Mouse (Mus musculus) MEL (cell line): ENCODE measurements around the gene Fam78b. TPM values are rescaled to one million over a fixed set of nuclear protein-coding genes. Genes with fewer than 3 reads are reported as not detected.

Source experiments
- DNase-seq: peaks from one replicate; pipeline ENCODE4 v3.0.0; 2011; ENCODE audit warnings: low read depth, low spot score
- H3K27ac ChIP-seq: 2 replicates; pipeline ENCODE4 v1.5.1; 2012; ENCODE audit warnings: low read depth, mild to moderate bottlenecking, control low read depth, low read length, moderate library complexity; ENCODE audit not compliant: control insufficient read depth
- H3K27me3 ChIP-seq, 2 experiments: fragments of 150-350 bp in 1 of 2; sonication (generic) in 1 of 2; 2 replicates each; pipeline ENCODE4 v1.6.1; 2012; ENCODE audit warnings: low read length in 2 of 2, mild to moderate bottlenecking in 2 of 2, improper control_type of control experiment in 1 of 2, moderate library complexity in 1 of 2; ENCODE audit not compliant: insufficient read depth in 2 of 2, control insufficient read depth in 1 of 2
- H3K36me3 ChIP-seq, 2 experiments: 2 replicates each; pipeline ENCODE4 v1.6.1; 2012 to 2014; ENCODE audit warnings: low read length in 2 of 2, improper control_type of control experiment in 1 of 2, inconsistent platforms in 1 of 2, mild to moderate bottlenecking in 1 of 2; ENCODE audit not compliant: insufficient read depth in 2 of 2, control insufficient read depth in 1 of 2
- H3K4me1 ChIP-seq, 2 experiments: fragments of 150-350 bp in 1 of 2; sonication (generic) in 1 of 2; 2 replicates each; pipeline ENCODE4 v1.6.1; 2012; ENCODE audit warnings: low read length in 2 of 2, improper control_type of control experiment in 1 of 2, mild to moderate bottlenecking in 1 of 2; ENCODE audit not compliant: insufficient read depth in 2 of 2, control insufficient read depth in 1 of 2
- H3K4me3 ChIP-seq, 2 experiments: fragments of 150-350 bp in 1 of 2; sonication (generic) in 1 of 2; 2 replicates each; pipeline ENCODE4 v1.5.1; 2012; ENCODE audit warnings: low read depth in 2 of 2, low read length in 2 of 2, mild to moderate bottlenecking in 2 of 2, moderate library complexity in 2 of 2, control low read depth in 1 of 2, improper control_type of control experiment in 1 of 2; ENCODE audit not compliant: control insufficient read depth in 1 of 2, insufficient read depth in 1 of 2
- H3K79me2 ChIP-seq: 2 replicates; pipeline ENCODE4 v1.6.1; 2012; ENCODE audit warnings: mild to moderate bottlenecking, low read length, moderate library complexity; ENCODE audit not compliant: control insufficient read depth, poor library complexity, insufficient read depth
- H3K9ac ChIP-seq: 2 replicates; pipeline ENCODE4 v1.6.1; 2012; ENCODE audit warnings: low read depth, mild to moderate bottlenecking, control low read depth, low read length, moderate library complexity; ENCODE audit not compliant: control insufficient read depth, poor library complexity, severe bottlenecking
- H3K9me3 ChIP-seq: fragments of 150-350 bp; sonication (generic); replicated peaks from 2 replicates; pipeline ENCODE4 v1.6.1; 2012; ENCODE audit warnings: mild to moderate bottlenecking, low read length, improper control_type of control experiment, moderate library complexity; ENCODE audit not compliant: insufficient read depth
- CTCF ChIP-seq, 3 experiments: IDR thresholded peaks in 2 of 3; conservative IDR thresholded peaks in 1 of 3; 2 replicates each; pipeline ENCODE4 v1.5.1; 2011 to 2012; ENCODE audit warnings: low read length in 3 of 3, low read depth in 2 of 3, mild to moderate bottlenecking in 2 of 3, improper control_type of control experiment in 1 of 3, inconsistent platforms in 1 of 3, mixed read lengths in 1 of 3, moderate library complexity in 1 of 3; ENCODE audit not compliant: control insufficient read depth in 1 of 3, insufficient read depth in 1 of 3, poor library complexity in 1 of 3, severe bottlenecking in 1 of 3
- ELF1 ChIP-seq: IDR thresholded peaks from 2 replicates; pipeline ENCODE4 v1.6.1; 2014; ENCODE audit warnings: low read depth, mild to moderate bottlenecking, inconsistent platforms, low read length, improper control_type of control experiment, moderate library complexity
- ETS1 ChIP-seq: IDR thresholded peaks from 2 replicates; pipeline ENCODE4 v1.6.1; 2012; ENCODE audit warnings: low read depth, mild to moderate bottlenecking, inconsistent platforms, low read length, improper control_type of control experiment, moderate library complexity
- GATA1 ChIP-seq: IDR thresholded peaks from 2 replicates; pipeline ENCODE4 v1.6.1; 2011; ENCODE audit warnings: low read depth, low read length, improper control_type of control experiment
- HCFC1 ChIP-seq: IDR thresholded peaks from 2 replicates; pipeline ENCODE4 v1.6.1; 2012; ENCODE audit warnings: low read depth, mild to moderate bottlenecking, inconsistent platforms, low read length, improper control_type of control experiment, moderate library complexity
- MAFK ChIP-seq: IDR thresholded peaks from 2 replicates; pipeline ENCODE4 v1.6.1; 2011; ENCODE audit warnings: low read depth, mild to moderate bottlenecking, low read length, improper control_type of control experiment, borderline replicate concordance
- MYB ChIP-seq: IDR thresholded peaks from 2 replicates; pipeline ENCODE4 v1.6.1; 2011; ENCODE audit warnings: mild to moderate bottlenecking, low read depth, low read length, improper control_type of control experiment
- NELFE ChIP-seq: IDR thresholded peaks from 2 replicates; pipeline ENCODE4 v1.6.1; 2011; ENCODE audit warnings: low read depth, low read length, improper control_type of control experiment
- POLR2AphosphoS5 ChIP-seq: IDR thresholded peaks from 2 replicates; pipeline ENCODE4 v1.6.1; 2012; ENCODE audit warnings: low read depth, borderline replicate concordance, mild to moderate bottlenecking, inconsistent platforms, low read length, moderate library complexity, mixed read lengths
- RCOR1 ChIP-seq: IDR thresholded peaks from 2 replicates; pipeline ENCODE4 v1.6.1; 2012; ENCODE audit warnings: low read depth, mild to moderate bottlenecking, inconsistent platforms, low read length, improper control_type of control experiment
- SMC3 ChIP-seq: IDR thresholded peaks from 2 replicates; pipeline ENCODE4 v1.6.1; 2011; ENCODE audit warnings: low read depth, low read length, improper control_type of control experiment
- TAL1 ChIP-seq: IDR thresholded peaks from 2 replicates; pipeline ENCODE4 v1.6.1; 2012; ENCODE audit warnings: mild to moderate bottlenecking, inconsistent platforms, low read length, moderate library complexity, mixed read lengths
- TBP ChIP-seq: IDR thresholded peaks from 2 replicates; pipeline ENCODE4 v1.8.0; 2011; ENCODE audit warnings: low read depth, low read length, improper control_type of control experiment
- TCF12 ChIP-seq: IDR thresholded peaks from 2 replicates; pipeline ENCODE4 v1.6.1; 2014; ENCODE audit warnings: low read depth, mild to moderate bottlenecking, inconsistent platforms, low read length, improper control_type of control experiment, moderate library complexity
- ZKSCAN1 ChIP-seq: IDR thresholded peaks from 2 replicates; pipeline ENCODE4 v1.6.1; 2012; ENCODE audit warnings: low read depth, mild to moderate bottlenecking, inconsistent platforms, low read length, improper control_type of control experiment, moderate library complexity
- ZMIZ1 ChIP-seq: IDR thresholded peaks from 2 replicates; pipeline ENCODE4 v1.6.1; 2012; ENCODE audit warnings: low read depth, mild to moderate bottlenecking, inconsistent platforms, low read length, improper control_type of control experiment, moderate library complexity
- polyA plus RNA-seq, 2 experiments: library from polyadenylated mRNA; stranded (reverse) in 1 of 2; unstranded in 1 of 2; fragments of >175 nt in 1 of 2; fragments of >200 nt in 1 of 2; gene quantifications; 2 replicates each; pipeline versions ENCODE4 v1.2.1 to v1.2.4; 2012; ENCODE audit warnings: low replicate concordance in 2 of 2, low read depth in 1 of 2; ENCODE audit not compliant: insufficient read length in 2 of 2, insufficient read depth in 1 of 2, missing spikeins in 1 of 2
- total RNA-seq: library from RNA; depleted of rRNA; stranded (reverse); fragments of 300-350 nt; gene quantifications from 2 replicates; pipeline ENCODE4 v1.2.3, GENCODE M21; 2012

The Fam78b gene
- total and polyA plus RNA-seq, 3 experiments = not detected

DNA sequence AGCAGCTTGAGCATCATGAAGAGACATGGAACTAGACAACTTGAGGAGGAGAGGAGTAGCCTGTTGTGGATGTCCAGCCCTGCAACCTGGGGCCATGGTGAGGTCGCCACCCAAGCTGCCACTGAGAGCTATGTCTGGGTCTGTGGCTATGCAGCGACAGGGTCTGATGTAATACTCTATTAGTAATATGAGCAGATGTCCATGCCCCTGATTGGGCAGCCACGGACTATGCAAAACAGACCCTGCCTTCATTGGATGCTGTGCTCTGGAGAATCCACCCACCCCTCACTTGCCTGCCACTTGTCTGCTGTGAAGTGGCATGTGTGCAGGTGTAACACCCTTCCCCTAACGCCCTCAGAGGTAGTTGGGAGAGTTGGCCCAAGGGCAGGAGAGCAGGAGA is 125.1 kb downstream of the Fam78b start:
- no peak overlapping the region for H3K9ac ChIP-seq
- H3K36me3 ChIP-seq = no peaks in the 10 kb centered on the region
- no peak for TF ChIP-seq NELFE
- TF ChIP-seq RCOR1 = no peak
- TF ChIP-seq GATA1 = no peak
- TF ChIP-seq TCF12 = no peak
- TF ChIP-seq MAFK = no peak
- no peak for TF ChIP-seq SMC3
- TF ChIP-seq ZKSCAN1 = no peak
- TF ChIP-seq ZMIZ1 = no peak
- no peak for TF ChIP-seq TBP
- TF ChIP-seq POLR2AphosphoS5 = no peak
- TF ChIP-seq HCFC1 = no peak
- no peak for TF ChIP-seq ETS1
- TF ChIP-seq CTCF (IDR thresholded peaks at IDR 0.05 in 2 of 3, conservative IDR thresholded peaks at IDR 0.05 in 1 of 3; ENCODE audit: control insufficient read depth in 1 of 3, insufficient read depth in 1 of 3, low read depth in 2 of 3, low read length in 3 of 3, poor library complexity in 1 of 3, severe bottlenecking in 1 of 3) = no peak
- no peak overlapping the region for H3K4me3 ChIP-seq
- no peaks in the 10 kb centered on the region for H3K4me1 ChIP-seq
- H3K79me2 ChIP-seq = no peaks in the 10 kb centered on the region
- no peak overlapping the region for H3K27ac ChIP-seq
- DNase-seq = no peak
- H3K27me3 ChIP-seq = no peaks in the 10 kb centered on the region
- no peaks in the 10 kb centered on the region for H3K9me3 ChIP-seq

DNA sequence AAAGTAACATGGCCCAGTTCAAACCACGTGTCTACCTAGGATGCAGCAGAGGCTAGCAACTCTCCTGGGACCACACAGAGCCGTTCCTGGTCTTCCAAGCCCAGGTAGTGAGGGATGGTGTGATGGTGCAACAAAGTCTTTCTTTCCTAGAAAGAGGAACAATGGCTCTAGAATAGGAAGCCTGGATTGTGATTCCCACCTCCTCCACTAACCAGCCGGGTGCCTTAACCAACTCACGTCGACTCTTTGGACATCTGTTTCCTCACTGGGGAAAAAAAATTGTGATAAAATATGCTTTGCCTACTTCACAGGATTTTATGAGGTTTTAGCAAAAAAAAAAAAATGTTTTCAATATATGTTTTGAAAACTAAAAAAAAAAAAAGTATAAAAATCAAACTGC is 134.5 kb downstream of the Fam78b start:
- Histone ChIP-seq H3K79me2 (no peaks in the 10 kb centered on the region), H3K9ac (no peak overlapping the region), H3K27ac (no peak overlapping the region), H3K4me3 (no peak overlapping the region), H3K9me3 (no peaks in the 10 kb centered on the region), H3K4me1 (no peaks in the 10 kb centered on the region), H3K36me3 (no peaks in the 10 kb centered on the region), H3K27me3 (no peaks in the 10 kb centered on the region)
- no peak for DNase-seq
- no peak for TF ChIP-seq ELF1
- no peak for TF ChIP-seq MYB
- no peak for TF ChIP-seq ETS1
- TF ChIP-seq GATA1 = no peak
- TF ChIP-seq TAL1 = no peak
